Comparison of ENCODE assay signal across 14 mouse cellular contexts in the genomic region with DNA sequence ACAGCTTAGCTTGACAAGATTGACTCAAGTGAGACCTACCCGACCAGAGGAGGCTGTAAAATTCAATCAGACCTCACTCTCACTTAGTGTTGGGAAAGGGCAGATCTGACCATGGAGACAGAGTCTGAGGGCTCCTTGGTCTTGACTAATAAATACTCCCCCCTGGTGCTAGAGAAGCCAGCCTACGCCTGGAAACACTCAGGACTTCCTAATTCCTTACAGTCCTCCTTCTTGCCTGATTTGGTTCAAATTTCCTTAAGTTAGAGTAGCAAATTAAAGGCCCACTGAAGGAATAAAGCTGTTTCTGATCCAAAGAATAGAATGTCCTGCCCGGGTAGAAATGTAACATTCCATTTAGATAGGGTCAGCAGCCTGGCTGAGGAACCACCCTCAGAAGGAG.
"Had no signal": no experiment of that assay in that cellular context is flagged by ENCODE, and none has a peak within 500 bp of the region (broad histone marks: within the 10 kb centered on the region; RNA-seq: fewer than 3 reads in every experiment).

No protein-coding gene starts in this region.

- DNase-seq: kidney, adult 11 months; kidney, adult 9 months; kidney, postnatal 10 days; lung, adult 18-20 months; lung, postnatal 4 days; midbrain, embryonic 14.5 days; right cerebral cortex, adult 18-20 months; right cerebral cortex, postnatal 25 days; thymus, postnatal 4 days had no signal

- H3K9ac ChIP-seq: liver, embryonic 14.5 days; neural tube, embryonic 15.5 days had no signal

- H3K4me2 ChIP-seq: neural tube, embryonic 15.5 days had no signal

- H3K27me3 ChIP-seq: neural tube, embryonic 15.5 days had no signal

- H3K27ac ChIP-seq: liver, embryonic 14.5 days; midbrain, embryonic 10.5 days; neural tube, embryonic 15.5 days; stomach, postnatal 0 days had no signal

- H3K36me3 ChIP-seq: midbrain, embryonic 10.5 days; neural tube, embryonic 15.5 days had no signal

- H3K4me3 ChIP-seq: midbrain, embryonic 10.5 days; myocyte; neural tube, embryonic 15.5 days had no signal

- H3K9me3 ChIP-seq: midbrain, embryonic 10.5 days; neural tube, embryonic 15.5 days had no signal

- H3K4me1 ChIP-seq: midbrain, embryonic 10.5 days; neural tube, embryonic 15.5 days had no signal
